Mouse (Mus musculus) urinary bladder, adult 2 months (tissue): Measurements from ENCODE around the gene Cklf. TPM values are rescaled to one million over a fixed set of nuclear protein-coding genes. Genes with fewer than 3 reads are reported as not detected.
"Not testable (repeated sequence)": the region's sequence is repeated elsewhere in the genome, so short reads cannot be mapped to it uniquely, and the experiment has no call there.

ENCODE experiments used
- DNase-seq: peaks from one replicate; pipeline ENCODE4 v3.0.0; 2022; ENCODE audit warnings: low spot score
- polyA plus RNA-seq: library from polyadenylated mRNA; depleted of rRNA; stranded (reverse); fragments of >200 nt; gene quantifications from 2 replicates; pipeline ENCODE4 v1.2.3, GENCODE M21; 2012; rRNA removed

Cklf gene
- 19.0 and 27.8 TPM in 2 replicates for polyA plus RNA-seq

- peak; percentile 78 for DNase-seq
Observed at GRCm38 (mm10) chr8:104250439-104251367, at the start of gene Cklf. Gene Cklf (plus strand): TSS chr8:104250861.

- DNase-seq, result no peak
Observed at GRCm38 (mm10) chr8:104201622-104202021, 49.0 kb upstream of the Cklf start.

GRCm38 (mm10) chr8:104202320-104202719 lies 48.3 kb upstream of the Cklf start:
- no peak for DNase-seq

GRCm38 (mm10) chr8:104205292-104205691 lies 45.4 kb upstream of the Cklf start:
- DNase-seq, result no peak

GRCm38 (mm10) chr8:104217601-104218000 lies 33.1 kb upstream of the Cklf start:
- DNase-seq, result peak; percentile 12

- DNase-seq, result no peak
Observed at GRCm38 (mm10) chr8:104219079-104219478, 31.6 kb upstream of the Cklf start.

- DNase-seq, result peak; percentile 58
Observed at GRCm38 (mm10) chr8:104219806-104220205, 30.9 kb upstream of the Cklf start.

GRCm38 (mm10) chr8:104227048-104227447 lies 23.6 kb upstream of the Cklf start:
- DNase-seq, result no peak

- DNase-seq, result no peak
Observed at GRCm38 (mm10) chr8:104230377-104230776, 20.3 kb upstream of the Cklf start.

GRCm38 (mm10) chr8:104232039-104232438 lies 18.6 kb upstream of the Cklf start:
- no peak for DNase-seq

- DNase-seq, result no peak
Observed at GRCm38 (mm10) chr8:104232919-104233318, 17.7 kb upstream of the Cklf start.

- DNase-seq, result no peak
Observed at GRCm38 (mm10) chr8:104234573-104234972, 16.1 kb upstream of the Cklf start.

GRCm38 (mm10) chr8:104239418-104239861 lies 11.2 kb upstream of the Cklf start:
- no peak for DNase-seq

- DNase-seq, result no peak
Observed at GRCm38 (mm10) chr8:104242038-104242644, 8.5 kb upstream of the Cklf start.

GRCm38 (mm10) chr8:104246621-104247020 lies 4.0 kb upstream of the Cklf start:
- DNase-seq, result no peak

- no peak for DNase-seq
Observed at GRCm38 (mm10) chr8:104247054-104247907, 3.4 kb upstream of the Cklf start.

GRCm38 (mm10) chr8:104247908-104248275 lies 2.8 kb upstream of the Cklf start:
- DNase-seq, result no peak

- DNase-seq, result peak; percentile 67
Observed at GRCm38 (mm10) chr8:104248276-104248675, 2.4 kb upstream of the Cklf start, which contains the start of gene Tk2. Gene Tk2 (minus strand): TSS chr8:104248558.

GRCm38 (mm10) chr8:104249442-104249996 lies 1.1 kb upstream of the Cklf start:
- DNase-seq, result no peak

GRCm38 (mm10) chr8:104251461-104251860 lies 800 bp downstream of the Cklf start:
- DNase-seq, result no peak

GRCm38 (mm10) chr8:104253016-104253415 lies 2.4 kb downstream of the Cklf start:
- DNase-seq, result no peak

- DNase-seq, result not testable (repeated sequence)
Observed at GRCm38 (mm10) chr8:104261802-104262201, 11.1 kb downstream of the Cklf start.
